Mouse (Mus musculus) heart, postnatal 10 days (tissue): ENCODE results near the gene Sorcs2. TPM values are rescaled to one million over a fixed set of nuclear protein-coding genes. Genes with fewer than 3 reads are reported as not detected.
"Not testable (repeated sequence)": the region's sequence is repeated elsewhere in the genome, so short reads cannot be mapped to it uniquely, and the experiment has no call there.

Source experiments
- DNase-seq, 2 experiments: peaks; one replicate each; pipeline ENCODE4 v3.0.0; 2021
- intact Hi-C: fragments of 180-260 bp; cut with DNase I; formaldehyde crosslinking; loops from one replicate; pipeline ENCODE4 v1.15.1; 2025
- total RNA-seq, 2 experiments: library from RNA; stranded (reverse); gene quantifications; 2 replicates each; pipeline ENCODE4 v1.2.3; 2021

The Sorcs2 gene
- total RNA-seq, 2 experiments from 2014 or later = 12.2 to 12.5 TPM

- no peak for DNase-seq
- intact Hi-C loops = loop anchor here (5.0 to 10.0 kb wide), 2 partner anchors 263 to 510 kb away; no protein-coding TSS in a partner anchor
Measured at GRCm38 (mm10) chr5:36394840-36395515, 3.0 kb downstream of the Sorcs2 start.

- intact Hi-C loops = loop anchor here (10.0 kb wide), 1 partner anchor 507 kb away; no protein-coding TSS in a partner anchor
- no peak for DNase-seq
Measured at GRCm38 (mm10) chr5:36391751-36392150, 6.2 kb downstream of the Sorcs2 start.

GRCm38 (mm10) chr5:36390591-36390927 is 7.4 kb downstream of the Sorcs2 start:
- not testable (repeated sequence) for DNase-seq
- intact Hi-C loops = loop anchor here (10.0 kb wide), 1 partner anchor 506 kb away; no protein-coding TSS in a partner anchor

- intact Hi-C loops = loop anchor here (10.0 kb wide), 1 partner anchor 505 kb away; no protein-coding TSS in a partner anchor
- no peak for DNase-seq
Measured at GRCm38 (mm10) chr5:36389731-36390590, 8.0 kb downstream of the Sorcs2 start.

GRCm38 (mm10) chr5:36385062-36385461 is 12.9 kb downstream of the Sorcs2 start:
- DNase-seq = peak; percentile 80 to 81
- intact Hi-C loops = no loop called here

- DNase-seq = peak in 1 of 2 experiments; percentile 42
- intact Hi-C loops = no loop called here
Measured at GRCm38 (mm10) chr5:36383431-36383830, 14.5 kb downstream of the Sorcs2 start.

- intact Hi-C loops = no loop called here
- DNase-seq = no peak
Measured at GRCm38 (mm10) chr5:36382721-36383120, 15.2 kb downstream of the Sorcs2 start.

- intact Hi-C loops = no loop called here
- no peak for DNase-seq
Measured at GRCm38 (mm10) chr5:36382134-36382693, 15.7 kb downstream of the Sorcs2 start.

- DNase-seq = no peak
- intact Hi-C loops = no loop called here
Measured at GRCm38 (mm10) chr5:36379938-36380511, 17.9 kb downstream of the Sorcs2 start.

GRCm38 (mm10) chr5:36378370-36378738 is 19.6 kb downstream of the Sorcs2 start:
- DNase-seq = no peak
- intact Hi-C loops = no loop called here

- DNase-seq = peak; percentile 82 to 84
- intact Hi-C loops = no loop called here
Measured at GRCm38 (mm10) chr5:36377456-36378369, 20.2 kb downstream of the Sorcs2 start.

GRCm38 (mm10) chr5:36375886-36376285 is 22.1 kb downstream of the Sorcs2 start:
- intact Hi-C loops = no loop called here
- DNase-seq = no peak

GRCm38 (mm10) chr5:36374221-36375050 is 23.5 kb downstream of the Sorcs2 start:
- intact Hi-C loops = no loop called here
- DNase-seq = no peak

- intact Hi-C loops = no loop called here
- DNase-seq = peak; percentile 65 to 69
Measured at GRCm38 (mm10) chr5:36373246-36373891, 24.6 kb downstream of the Sorcs2 start.

- DNase-seq = no peak
Measured at GRCm38 (mm10) chr5:36371731-36372130, 26.2 kb downstream of the Sorcs2 start.

GRCm38 (mm10) chr5:36369261-36369684 is 28.7 kb downstream of the Sorcs2 start:
- DNase-seq = no peak
- intact Hi-C loops = no loop called here

More at GRCm38 (mm10) chr5:36371731-36372130, 26.2 kb downstream of the Sorcs2 start:
- intact Hi-C loops = no loop called here

- DNase-seq = no peak
- intact Hi-C loops = no loop called here
Measured at GRCm38 (mm10) chr5:36368511-36369135, 29.3 kb downstream of the Sorcs2 start.

GRCm38 (mm10) chr5:36367911-36368310 is 30.0 kb downstream of the Sorcs2 start:
- DNase-seq = no peak
- intact Hi-C loops = no loop called here
